In genomic region chr15:68650033-68650432, GRCm38 (mm10) we compare ENCODE assay signal across 17 mouse cellular contexts.
DNase-seq lines count a peak whose midpoint lies in the region; ATAC-seq lines count a peak whose summit lies in the region.
"Had no signal": no experiment of that assay in that cellular context is flagged by ENCODE, and none has a peak within 500 bp of the region (broad histone marks: within the 10 kb centered on the region; RNA-seq: fewer than 3 reads in every experiment).

No protein-coding gene starts in this region.

- no peak for DNase-seq in midbrain, embryonic 10.5 days (ENCODE audit: low spot score)
- peak; percentile 12 for DNase-seq in forebrain, embryonic 14.5 days (ENCODE audit: low spot score)
- DNase-seq in mesoderm, embryonic 11.5 days (ENCODE audit: low read depth, low spot score): peak; percentile 39
- peak; percentile 11 for DNase-seq in retina, postnatal 1 day
- no peak for DNase-seq in layer of hippocampus, postnatal 25 days (ENCODE audit: extremely low spot score in 1 of 2, low spot score in 1 of 2)
- DNase-seq in urinary bladder, postnatal 10 days (ENCODE audit: low spot score): no peak
- no peak for DNase-seq in T-cell, adult 2 months (ENCODE audit: low spot score)
- DNase-seq: adrenal gland, postnatal 10 days; cerebellum, adult 2 months; gastrocnemius, adult 2 months; heart, adult 18-20 months; right cerebral cortex, postnatal 4 days; thymus, adult 2 months had no signal

- ATAC-seq in midbrain, embryonic 13.5 days: peak; percentile 62
- ATAC-seq in forebrain, embryonic 14.5 days: no peak

- no peaks in the 10 kb centered on the region for H3K36me3 ChIP-seq in midbrain, embryonic 13.5 days
- H3K36me3 ChIP-seq in midbrain, embryonic 10.5 days: no peaks in the 10 kb centered on the region
- no peaks in the 10 kb centered on the region for H3K36me3 ChIP-seq in forebrain, embryonic 14.5 days (ENCODE audit: control insufficient read depth, insufficient read depth, low read length)
- H3K36me3 ChIP-seq: G1E; limb, embryonic 13.5 days had no signal

- H3K27me3 ChIP-seq in midbrain, embryonic 13.5 days: no peaks in the 10 kb centered on the region
- no peaks in the 10 kb centered on the region for H3K27me3 ChIP-seq in midbrain, embryonic 10.5 days (ENCODE audit: low read depth, poor library complexity, severe bottlenecking)
- H3K27me3 ChIP-seq in forebrain, embryonic 14.5 days (replicated peaks; ENCODE audit: control insufficient read depth, insufficient read depth, low read length): no peaks in the 10 kb centered on the region
- H3K27me3 ChIP-seq: limb, embryonic 13.5 days had no signal

- H3K4me2 ChIP-seq in midbrain, embryonic 13.5 days (replicated peaks): no peak overlapping the region
- no peak overlapping the region for H3K4me2 ChIP-seq in forebrain, embryonic 14.5 days (ENCODE audit: low read length)
- H3K4me2 ChIP-seq: limb, embryonic 13.5 days had no signal

- no peak overlapping the region for H3K4me3 ChIP-seq in midbrain, embryonic 13.5 days (replicated peaks)
- no peak overlapping the region for H3K4me3 ChIP-seq in midbrain, embryonic 10.5 days
- no peak overlapping the region for H3K4me3 ChIP-seq in forebrain, embryonic 14.5 days (ENCODE audit: low read depth, low read length)
- H3K4me3 ChIP-seq: erythroblast, embryonic 14.5 days; gastrocnemius, adult 2 months; limb, embryonic 13.5 days had no signal

- 48% methylated on average over 3 of the region's 3 CpGs for WGBS in midbrain, embryonic 13.5 days
- 77% methylated on average over 3 of the region's 3 CpGs for WGBS in midbrain, embryonic 10.5 days
- WGBS in forebrain, embryonic 14.5 days: 65% methylated on average over 3 of the region's 3 CpGs

- H3K9me3 ChIP-seq in midbrain, embryonic 13.5 days: no peaks in the 10 kb centered on the region
- H3K9me3 ChIP-seq in midbrain, embryonic 10.5 days (replicated peaks): no peaks in the 10 kb centered on the region
- no peaks in the 10 kb centered on the region for H3K9me3 ChIP-seq in forebrain, embryonic 14.5 days (replicated peaks; ENCODE audit: control insufficient read depth, low read length)
- H3K9me3 ChIP-seq: limb, embryonic 13.5 days had no signal

- H3K27ac ChIP-seq in midbrain, embryonic 13.5 days: no peak overlapping the region
- H3K27ac ChIP-seq in midbrain, embryonic 10.5 days (replicated peaks): no peak overlapping the region
- H3K27ac ChIP-seq in forebrain, embryonic 14.5 days (ENCODE audit: low read depth, low read length): no peak overlapping the region
- H3K27ac ChIP-seq: gastrocnemius, adult 2 months; limb, embryonic 13.5 days had no signal

- peaks cover 10% of the 10 kb centered on the region for H3K4me1 ChIP-seq in midbrain, embryonic 13.5 days (replicated peaks)
- no peaks in the 10 kb centered on the region; the same call in 1 of the 2 replicates for H3K4me1 ChIP-seq in midbrain, embryonic 10.5 days
- H3K4me1 ChIP-seq in forebrain, embryonic 14.5 days (ENCODE audit: control insufficient read depth, insufficient read depth, low read length): no peaks in the 10 kb centered on the region
- H3K4me1 ChIP-seq: limb, embryonic 13.5 days had no signal

- no peak overlapping the region for H3K9ac ChIP-seq in midbrain, embryonic 13.5 days (replicated peaks)
- H3K9ac ChIP-seq in forebrain, embryonic 14.5 days (ENCODE audit: low read length): no peak overlapping the region
- H3K9ac ChIP-seq: limb, embryonic 13.5 days had no signal

Comparison
In these comparisons a context has a peak if more than half of its experiments do, and no peak if none do; other contexts are left out.
1. DNase-seq: peak in forebrain, embryonic 14.5 days (single experiment), mesoderm, embryonic 11.5 days (single experiment) and retina, postnatal 1 day (single experiment); none in midbrain, embryonic 10.5 days (single experiment), layer of hippocampus, postnatal 25 days (0 of 2), urinary bladder, postnatal 10 days (single experiment) and T-cell, adult 2 months (single experiment).